Comparison of ENCODE assay signal across 24 mouse cellular contexts in the genomic region with DNA sequence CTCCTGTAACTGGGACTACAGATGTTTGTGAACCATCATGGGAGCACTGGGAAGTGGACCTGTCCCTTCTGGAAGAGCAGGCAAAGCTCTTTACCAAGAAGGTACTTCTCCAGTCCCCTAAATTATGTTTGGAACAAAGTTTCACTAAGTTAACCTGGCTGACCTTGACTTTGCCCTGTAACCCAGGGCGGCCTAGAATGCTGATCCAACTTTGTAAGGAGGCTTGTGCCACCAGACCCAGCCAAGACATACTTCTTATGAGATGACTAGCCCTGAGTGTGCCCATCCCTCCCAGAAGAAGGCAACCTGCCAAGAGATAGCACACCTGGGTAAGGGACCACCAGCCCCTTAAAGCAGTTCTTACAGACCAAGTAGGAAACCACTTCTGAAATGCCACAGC. TPM values are rescaled to one million over a fixed set of nuclear protein-coding genes. Genes with fewer than 3 reads are reported as not detected.
DNase-seq lines count a peak whose midpoint lies in the region; ATAC-seq lines count a peak whose summit lies in the region.
"Had no signal": no experiment of that assay in that cellular context is flagged by ENCODE, and none has a peak within 500 bp of the region (broad histone marks: within the 10 kb centered on the region; RNA-seq: fewer than 3 reads in every experiment).

No protein-coding gene starts in this region.

- no peak for DNase-seq in heart, adult 18-20 months
- DNase-seq in heart, embryonic 10.5 days (ENCODE audit: low spot score), result no peak
- peak; percentile 76 for DNase-seq in kidney, adult 9 months
- DNase-seq: adrenal gland, postnatal 10 days; adrenal gland, postnatal 36 days; B cell, adult 2 months; cerebellum, adult 18-20 months; cerebellum, adult 9-10 months; cerebellum, postnatal 14 days; gastrocnemius, postnatal 10 days; gastrocnemius, postnatal 36 days; heart, postnatal 14 days had no signal

- ATAC-seq in heart, embryonic 13.5 days (ENCODE audit: extremely low read depth, insufficient number of reproducible peaks, low FRiP score, low TSS enrichment), result no peak
- no peak for ATAC-seq in heart, embryonic 16.5 days (replicated peaks; ENCODE audit: extremely low read depth, insufficient read depth, low FRiP score)
- no peak for ATAC-seq in kidney, embryonic 15.5 days (replicated peaks; ENCODE audit: low FRiP score)
- ATAC-seq: forebrain, embryonic 13.5 days; forebrain, embryonic 16.5 days; hindbrain, postnatal 0 days; inflammation-experienced regulatory T-cells, adult 6 months; intestine, embryonic 16.5 days; Patski had no signal

- peaks cover 17% of the 10 kb centered on the region; the same call in 1 of the 2 replicates for H3K36me3 ChIP-seq in heart, embryonic 13.5 days
- no peaks in the 10 kb centered on the region for H3K36me3 ChIP-seq in heart, embryonic 16.5 days (ENCODE audit: control insufficient read depth, insufficient read depth)
- no peaks in the 10 kb centered on the region for H3K36me3 ChIP-seq in heart, embryonic 10.5 days
- no peaks in the 10 kb centered on the region for H3K36me3 ChIP-seq in kidney, embryonic 15.5 days
- H3K36me3 ChIP-seq: forebrain, embryonic 10.5 days; G1E had no signal

- WGBS in heart, embryonic 13.5 days, result 81% methylated on average over 1 of the region's 1 CpGs
- WGBS in heart, embryonic 16.5 days, result 89% methylated on average over 1 of the region's 1 CpGs
- 91% methylated on average over 1 of the region's 1 CpGs for WGBS in heart, embryonic 10.5 days
- WGBS in kidney, embryonic 15.5 days, result 78% methylated on average over 1 of the region's 1 CpGs

- peaks cover 73% of the 10 kb centered on the region for H3K4me1 ChIP-seq in heart, embryonic 13.5 days
- peaks cover 44% of the 10 kb centered on the region for H3K4me1 ChIP-seq in heart, embryonic 16.5 days (ENCODE audit: control insufficient read depth, insufficient read depth, low read length)
- H3K4me1 ChIP-seq in heart, embryonic 10.5 days, result peaks cover 38% of the 10 kb centered on the region
- 0 out of 2 replicates have a peak, but pooled peaks cover 3% of the 10 kb centered on the region for H3K4me1 ChIP-seq in kidney, embryonic 15.5 days
- H3K4me1 ChIP-seq: forebrain, embryonic 10.5 days; forebrain, embryonic 13.5 days had no signal

- H3K9ac ChIP-seq in heart, embryonic 13.5 days, result no peak overlapping the region
- H3K9ac ChIP-seq in heart, embryonic 16.5 days (ENCODE audit: low read length), result no peak overlapping the region
- no peak overlapping the region for H3K9ac ChIP-seq in kidney, embryonic 15.5 days
- H3K9ac ChIP-seq: forebrain, embryonic 13.5 days; hindbrain, embryonic 14.5 days had no signal

- no peaks in the 10 kb centered on the region for H3K9me3 ChIP-seq in heart, embryonic 13.5 days
- no peaks in the 10 kb centered on the region for H3K9me3 ChIP-seq in heart, embryonic 16.5 days (replicated peaks; ENCODE audit: control insufficient read depth, low read length)
- H3K9me3 ChIP-seq in heart, embryonic 10.5 days, result no peaks in the 10 kb centered on the region
- no peaks in the 10 kb centered on the region for H3K9me3 ChIP-seq in kidney, embryonic 15.5 days (replicated peaks)
- H3K9me3 ChIP-seq: forebrain, embryonic 10.5 days; forebrain, embryonic 13.5 days; G1E had no signal

- H3K4me2 ChIP-seq in heart, embryonic 13.5 days, result no peak overlapping the region
- H3K4me2 ChIP-seq in heart, embryonic 16.5 days (ENCODE audit: low read depth, low read length), result no peak overlapping the region
- no peak overlapping the region for H3K4me2 ChIP-seq in kidney, embryonic 15.5 days
- H3K4me2 ChIP-seq: forebrain, embryonic 13.5 days; hindbrain, embryonic 14.5 days had no signal

- no peak overlapping the region for H3K4me3 ChIP-seq in heart, embryonic 13.5 days
- no peak overlapping the region for H3K4me3 ChIP-seq in heart, embryonic 16.5 days (ENCODE audit: low read length)
- H3K4me3 ChIP-seq in heart, embryonic 10.5 days, result no peak overlapping the region
- H3K4me3 ChIP-seq in kidney, embryonic 15.5 days (replicated peaks), result no peak overlapping the region
- H3K4me3 ChIP-seq: forebrain, embryonic 10.5 days; forebrain, embryonic 13.5 days had no signal

- peak overlapping the region; percentile 91 for H3K27ac ChIP-seq in heart, embryonic 13.5 days (replicated peaks)
- H3K27ac ChIP-seq in heart, embryonic 16.5 days (ENCODE audit: low read length), result peak overlapping the region; percentile 86
- H3K27ac ChIP-seq in heart, embryonic 10.5 days, result no peak overlapping the region
- no peak overlapping the region for H3K27ac ChIP-seq in kidney, embryonic 15.5 days
- H3K27ac ChIP-seq: forebrain, embryonic 10.5 days; forebrain, embryonic 13.5 days; hindbrain, embryonic 14.5 days; hindbrain, postnatal 0 days had no signal

- no peaks in the 10 kb centered on the region for H3K27me3 ChIP-seq in heart, embryonic 13.5 days (replicated peaks)
- no peaks in the 10 kb centered on the region for H3K27me3 ChIP-seq in heart, embryonic 16.5 days (ENCODE audit: control insufficient read depth, insufficient read depth, low read length)
- no peaks in the 10 kb centered on the region for H3K27me3 ChIP-seq in heart, embryonic 10.5 days (ENCODE audit: insufficient read depth, poor library complexity, severe bottlenecking)
- H3K27me3 ChIP-seq in kidney, embryonic 15.5 days, result no peaks in the 10 kb centered on the region
- H3K27me3 ChIP-seq: forebrain, embryonic 13.5 days; Patski had no signal

RNA-seq across cellular contexts. Expression of a gene that starts 15.6 kb away (rescaled TPM):
- polyA plus RNA-seq in heart, embryonic 13.5 days (2015; fragmentation: Nextera tagmentation; extraction: Ambion mirVana), result 38.7 and 45.2 TPM in 2 replicates
- total RNA-seq in heart, adult 18-20 months (2021), result 10 to 100 TPM; 56.3 to 75.5 TPM
- 42.1 and 51.9 TPM in 2 replicates for polyA plus RNA-seq in heart, embryonic 16.5 days (2015; fragmentation: Nextera tagmentation; extraction: Ambion mirVana)
- 9.0 and 23.0 TPM in 2 replicates for polyA plus RNA-seq in heart, embryonic 10.5 days (2016; fragmentation: Nextera tagmentation; extraction: Ambion mirVana)
- 12.1 and 13.8 TPM in 2 replicates for polyA plus RNA-seq in kidney, embryonic 15.5 days (2015; fragmentation: Nextera tagmentation; extraction: Ambion mirVana)
- polyA plus RNA-seq: G1E had no signal

RNA-seq across cellular contexts. Expression of a gene that starts 25.7 kb away (rescaled TPM):
- polyA plus RNA-seq in heart, embryonic 13.5 days (2015; fragmentation: Nextera tagmentation; extraction: Ambion mirVana), result 3.3 and 4.6 TPM in 2 replicates
- total RNA-seq in heart, adult 18-20 months (2021), result 1 to 10 TPM; 2.8 to 5.7 TPM
- 3.2 and 4.9 TPM in 2 replicates for polyA plus RNA-seq in heart, embryonic 16.5 days (2015; fragmentation: Nextera tagmentation; extraction: Ambion mirVana)
- 4.5 and 5.8 TPM in 2 replicates for polyA plus RNA-seq in heart, embryonic 10.5 days (2016; fragmentation: Nextera tagmentation; extraction: Ambion mirVana)
- 12.4 and 12.9 TPM in 2 replicates for polyA plus RNA-seq in kidney, embryonic 15.5 days (2015; fragmentation: Nextera tagmentation; extraction: Ambion mirVana)

Comparison
In these comparisons a context has a peak if more than half of its experiments do, and no peak if none do; other contexts are left out.
1. H3K27ac ChIP-seq: peak in heart, embryonic 13.5 days (single experiment) and heart, embryonic 16.5 days (single experiment); none in heart, embryonic 10.5 days (single experiment) and kidney, embryonic 15.5 days (single experiment).